Mouse (Mus musculus): ENCODE measurements at regions not wholly inside any gene's neighbourhood (a gene's known extent, or its start where the extent isn't known, plus 50 kb on each side); places are given as distances from the start of the nearest gene placed in this dataset.

DNA sequence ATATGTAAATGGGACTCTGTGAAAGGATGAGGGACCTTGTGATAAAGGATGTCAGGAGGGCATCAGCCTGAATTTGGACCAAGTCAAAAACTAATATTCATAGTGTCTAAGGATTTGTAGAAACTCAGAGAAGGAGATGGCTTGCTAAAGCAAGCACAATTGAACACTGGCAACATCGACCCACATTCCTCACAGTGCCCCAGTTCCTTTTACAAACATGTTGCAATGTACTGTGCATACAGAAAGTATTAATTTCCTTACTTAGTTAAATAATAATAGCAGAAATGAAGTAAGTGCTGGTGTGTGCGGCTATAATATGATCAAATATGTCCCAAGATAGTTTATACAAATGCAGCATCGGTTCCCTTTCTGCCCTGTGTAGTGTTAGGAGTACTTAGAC is 841.3 kb upstream of the Lrrc6 start:
- Histone ChIP-seq H3K27me3 (no peaks in the 10 kb centered on the region), H3K9me3 (replicated peaks) (no peaks in the 10 kb centered on the region), H3K36me3 (replicated peaks) (no peaks in the 10 kb centered on the region), H3K4me1 (replicated peaks) (no peaks in the 10 kb centered on the region), H3K9ac (no peak overlapping the region), H3K27ac (replicated peaks) (no peak overlapping the region), H3K4me3 (replicated peaks) (no peak overlapping the region), H3K4me2 (no peak overlapping the region)
- WGBS (ENCODE audit: insufficient replicate concordance), result 51% methylated on average over 3 of the region's 3 CpGs
- ATAC-seq (ENCODE audit: insufficient read depth), result no peak

- Histone ChIP-seq H3K9me3 (replicated peaks) (no peaks in the 10 kb centered on the region), H3K27ac (replicated peaks) (no peak overlapping the region), H3K36me3 (replicated peaks) (no peaks in the 10 kb centered on the region), H3K27me3 (no peaks in the 10 kb centered on the region), H3K4me1 (replicated peaks) (no peaks in the 10 kb centered on the region; the same call in 1 of the 2 replicates), H3K4me2 (no peak overlapping the region), H3K4me3 (replicated peaks) (no peak overlapping the region), H3K9ac (no peak overlapping the region)
- WGBS (ENCODE audit: insufficient replicate concordance), result 73% methylated on average over 5 of the region's 5 CpGs
- ATAC-seq (ENCODE audit: insufficient read depth), result no peak
Observed at GRCm38 (mm10) chr15:67337040-67337395, 836.3 kb upstream of the Lrrc6 start.

GRCm38 (mm10) chr15:67336294-67337039 is 835.8 kb upstream of the Lrrc6 start:
- no peak for ATAC-seq (ENCODE audit: insufficient read depth)
- Histone ChIP-seq H3K9ac (no peak overlapping the region), H3K4me3 (replicated peaks) (no peak overlapping the region), H3K27ac (replicated peaks) (no peak overlapping the region), H3K4me1 (replicated peaks) (no peaks in the 10 kb centered on the region; the same call in 1 of the 2 replicates), H3K27me3 (no peaks in the 10 kb centered on the region), H3K36me3 (replicated peaks) (no peaks in the 10 kb centered on the region), H3K9me3 (replicated peaks) (no peaks in the 10 kb centered on the region), H3K4me2 (no peak overlapping the region)
- WGBS (ENCODE audit: insufficient replicate concordance), result 16% methylated on average over 5 of the region's 5 CpGs

DNA sequence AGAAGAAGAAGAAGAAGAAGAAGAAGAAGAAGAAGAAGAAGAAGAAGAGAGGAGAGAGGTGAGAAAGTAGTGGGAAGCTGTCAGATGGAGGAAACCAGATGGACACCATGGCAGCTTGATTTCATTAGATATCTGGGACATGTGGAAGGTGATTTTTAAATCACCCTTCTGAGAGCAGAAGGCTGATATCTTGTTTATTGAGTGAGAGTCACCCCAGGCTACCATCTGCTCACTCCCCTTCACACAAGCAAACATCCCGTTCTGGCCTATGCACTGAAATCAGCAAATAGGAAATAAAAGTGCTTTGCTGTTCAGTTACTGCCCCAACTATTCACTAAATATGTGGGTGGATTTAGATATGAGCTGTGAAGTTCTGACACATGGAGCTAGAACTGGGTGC is 831.8 kb upstream of the Lrrc6 start:
- no peaks in the 10 kb centered on the region; the same call in 1 of the 2 replicates for H3K4me1 ChIP-seq (replicated peaks)
- no peaks in the 10 kb centered on the region for H3K9me3 ChIP-seq (replicated peaks)
- no peak for ATAC-seq (ENCODE audit: insufficient read depth)
- WGBS (ENCODE audit: insufficient replicate concordance), result 59% methylated on average over 1 of the region's 1 CpGs
- H3K36me3 ChIP-seq (replicated peaks), result no peaks in the 10 kb centered on the region
- H3K4me3 ChIP-seq (replicated peaks), result no peak overlapping the region
- no peaks in the 10 kb centered on the region for H3K27me3 ChIP-seq
- no peak overlapping the region for H3K4me2 ChIP-seq
- H3K27ac ChIP-seq (replicated peaks), result no peak overlapping the region
- H3K9ac ChIP-seq, result no peak overlapping the region

DNA sequence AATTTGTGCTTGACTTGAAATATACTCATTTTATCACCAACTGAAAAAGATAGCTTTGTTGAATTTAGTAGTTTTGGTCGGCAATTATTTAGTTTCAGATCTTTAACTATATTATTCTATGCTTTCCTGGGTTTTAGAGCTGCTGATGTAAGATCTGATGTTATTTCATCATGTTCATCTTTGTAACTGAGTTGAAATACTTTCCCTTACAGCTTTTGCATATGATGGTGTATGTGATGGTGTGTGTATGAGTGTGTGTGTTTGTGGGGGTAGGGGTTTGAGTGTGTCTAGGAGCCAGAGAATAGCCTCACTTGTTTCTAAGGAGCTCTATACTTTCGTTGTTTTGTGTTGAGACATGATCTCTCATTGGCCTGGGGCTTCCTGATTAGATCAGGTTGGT is 819.6 kb upstream of the Lrrc6 start:
- H3K36me3 ChIP-seq (replicated peaks), result no peaks in the 10 kb centered on the region
- ATAC-seq (ENCODE audit: insufficient read depth), result no peak
- H3K9me3 ChIP-seq (replicated peaks), result no peaks in the 10 kb centered on the region
- H3K9ac ChIP-seq, result no peak overlapping the region
- no peaks in the 10 kb centered on the region for H3K4me1 ChIP-seq (replicated peaks)
- no peak overlapping the region for H3K27ac ChIP-seq (replicated peaks)
- 44% methylated on average over 2 of the region's 2 CpGs for WGBS (ENCODE audit: insufficient replicate concordance)
- H3K27me3 ChIP-seq, result no peaks in the 10 kb centered on the region
- H3K4me3 ChIP-seq (replicated peaks), result no peak overlapping the region
- H3K4me2 ChIP-seq, result no peak overlapping the region

- no peaks in the 10 kb centered on the region for H3K9me3 ChIP-seq (replicated peaks)
- no peak overlapping the region for H3K27ac ChIP-seq (replicated peaks)
- H3K36me3 ChIP-seq (replicated peaks), result no peaks in the 10 kb centered on the region
- 41% methylated on average over 1 of the region's 1 CpGs for WGBS (ENCODE audit: insufficient replicate concordance)
- no peak overlapping the region for H3K4me2 ChIP-seq
- H3K4me3 ChIP-seq (replicated peaks), result no peak overlapping the region
- no peak for ATAC-seq (ENCODE audit: insufficient read depth)
- no peaks in the 10 kb centered on the region for H3K27me3 ChIP-seq
- no peaks in the 10 kb centered on the region for H3K4me1 ChIP-seq (replicated peaks)
- no peak overlapping the region for H3K9ac ChIP-seq
Observed at GRCm38 (mm10) chr15:67315202-67315601, 814.5 kb upstream of the Lrrc6 start.

- H3K4me2 ChIP-seq, result no peak overlapping the region
- no peaks in the 10 kb centered on the region for H3K27me3 ChIP-seq
- H3K4me1 ChIP-seq (replicated peaks), result no peaks in the 10 kb centered on the region
- H3K4me3 ChIP-seq (replicated peaks), result no peak overlapping the region
- H3K27ac ChIP-seq (replicated peaks), result no peak overlapping the region
- H3K9ac ChIP-seq, result no peak overlapping the region
- no peaks in the 10 kb centered on the region for H3K9me3 ChIP-seq (replicated peaks)
- no peaks in the 10 kb centered on the region for H3K36me3 ChIP-seq (replicated peaks)
- no peak for ATAC-seq (ENCODE audit: insufficient read depth)
Observed at GRCm38 (mm10) chr15:67313648-67314047, 812.9 kb upstream of the Lrrc6 start.

DNA sequence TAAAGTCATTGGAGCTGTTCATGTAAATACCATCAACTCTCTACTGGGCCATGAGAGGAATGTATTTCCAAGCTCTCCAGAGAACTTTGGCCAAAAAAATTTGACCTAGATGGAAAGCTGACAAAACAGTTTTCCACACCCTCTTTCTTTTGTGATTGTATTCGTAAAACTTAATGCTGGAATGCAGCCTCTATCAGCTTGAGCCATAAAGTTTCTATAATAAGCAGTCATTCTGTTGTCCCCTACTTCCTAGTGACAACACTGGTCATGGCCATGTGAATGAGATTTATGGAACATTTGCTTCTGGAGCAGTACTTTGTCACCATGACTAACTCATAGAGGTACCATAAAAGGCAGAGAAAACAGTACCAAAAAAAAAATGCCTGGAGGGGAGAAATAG is 805.0 kb upstream of the Lrrc6 start:
- H3K4me1 ChIP-seq (replicated peaks), result no peaks in the 10 kb centered on the region
- WGBS (ENCODE audit: insufficient replicate concordance), result 50% methylated on average over 1 of the region's 1 CpGs
- no peak overlapping the region for H3K9ac ChIP-seq
- no peaks in the 10 kb centered on the region for H3K27me3 ChIP-seq
- H3K36me3 ChIP-seq (replicated peaks), result no peaks in the 10 kb centered on the region
- no peak overlapping the region for H3K27ac ChIP-seq (replicated peaks)
- H3K4me3 ChIP-seq (replicated peaks), result no peak overlapping the region
- H3K4me2 ChIP-seq, result no peak overlapping the region
- ATAC-seq (ENCODE audit: insufficient read depth), result no peak
- H3K9me3 ChIP-seq (replicated peaks), result no peaks in the 10 kb centered on the region

GRCm38 (mm10) chr15:67303804-67304203 is 803.1 kb upstream of the Lrrc6 start:
- Histone ChIP-seq H3K9me3 (replicated peaks) (no peaks in the 10 kb centered on the region), H3K9ac (no peak overlapping the region), H3K36me3 (replicated peaks) (no peaks in the 10 kb centered on the region), H3K4me3 (replicated peaks) (no peak overlapping the region), H3K27me3 (no peaks in the 10 kb centered on the region), H3K4me1 (replicated peaks) (no peaks in the 10 kb centered on the region), H3K27ac (replicated peaks) (no peak overlapping the region), H3K4me2 (no peak overlapping the region)
- ATAC-seq (ENCODE audit: insufficient read depth), result no peak
- WGBS (ENCODE audit: insufficient replicate concordance), result 65% methylated on average over 1 of the region's 1 CpGs

GRCm38 (mm10) chr15:67301871-67302363 is 801.2 kb upstream of the Lrrc6 start:
- WGBS (ENCODE audit: insufficient replicate concordance), result 75% methylated on average over 6 of the region's 6 CpGs
- Histone ChIP-seq H3K4me2 (no peak overlapping the region), H3K4me1 (replicated peaks) (no peaks in the 10 kb centered on the region), H3K36me3 (replicated peaks) (no peaks in the 10 kb centered on the region), H3K27ac (replicated peaks) (no peak overlapping the region), H3K4me3 (replicated peaks) (no peak overlapping the region), H3K9ac (no peak overlapping the region), H3K9me3 (replicated peaks) (no peaks in the 10 kb centered on the region), H3K27me3 (no peaks in the 10 kb centered on the region)
- ATAC-seq (ENCODE audit: insufficient read depth), result no peak

DNA sequence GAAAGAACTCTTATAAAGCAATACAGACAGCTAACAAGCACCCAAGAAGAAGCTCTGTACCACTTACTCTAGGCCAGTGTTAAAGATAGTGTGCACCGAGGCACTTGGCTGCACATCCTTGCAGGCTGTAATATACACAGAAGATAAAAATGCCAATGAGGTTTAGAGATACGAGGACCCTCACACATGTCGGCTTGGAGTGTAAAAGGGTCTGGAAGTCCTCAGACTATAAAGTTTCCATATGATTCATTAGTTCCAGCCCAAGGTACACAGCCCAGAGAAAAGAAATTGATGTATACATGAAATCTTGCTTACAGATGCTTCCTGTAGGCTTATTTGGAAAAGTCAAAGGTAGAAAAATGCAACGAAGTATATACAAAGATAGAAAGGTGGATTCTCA is 800.3 kb upstream of the Lrrc6 start:
- Histone ChIP-seq H3K27me3 (no peaks in the 10 kb centered on the region), H3K9me3 (replicated peaks) (no peaks in the 10 kb centered on the region), H3K4me1 (replicated peaks) (no peaks in the 10 kb centered on the region), H3K36me3 (replicated peaks) (no peaks in the 10 kb centered on the region), H3K4me3 (replicated peaks) (no peak overlapping the region), H3K27ac (replicated peaks) (no peak overlapping the region), H3K9ac (no peak overlapping the region), H3K4me2 (no peak overlapping the region)
- no peak for ATAC-seq (ENCODE audit: insufficient read depth)
- 49% methylated on average over 4 of the region's 4 CpGs for WGBS (ENCODE audit: insufficient replicate concordance)

GRCm38 (mm10) chr15:67294797-67295196 is 794.1 kb upstream of the Lrrc6 start:
- ATAC-seq (ENCODE audit: insufficient read depth), result no peak
- Histone ChIP-seq H3K27me3 (no peaks in the 10 kb centered on the region), H3K4me3 (replicated peaks) (no peak overlapping the region), H3K36me3 (replicated peaks) (no peaks in the 10 kb centered on the region), H3K27ac (replicated peaks) (no peak overlapping the region), H3K4me1 (replicated peaks) (no peaks in the 10 kb centered on the region), H3K4me2 (no peak overlapping the region), H3K9ac (no peak overlapping the region), H3K9me3 (replicated peaks) (no peaks in the 10 kb centered on the region)
- WGBS (ENCODE audit: insufficient replicate concordance), result 64% methylated on average over 1 of the region's 1 CpGs
